Mouse (Mus musculus): ENCODE measurements around the gene Ube2z. TPM values are rescaled to one million over a fixed set of nuclear protein-coding genes. Genes with fewer than 3 reads are reported as not detected.

Gene Ube2z
- polyA plus RNA-seq, 1 experiment, result 23.0 TPM

- no peak overlapping the region for H3K27ac ChIP-seq (ENCODE audit: insufficient read depth, low read depth, low read length)
- peaks cover 3% of the 10 kb centered on the region; the same call in 1 of the 2 replicates for H3K4me1 ChIP-seq (ENCODE audit: control insufficient read depth, insufficient read depth, insufficient read length, low read length)
- no peaks in the 10 kb centered on the region for H3K27me3 ChIP-seq (ENCODE audit: control insufficient read depth, insufficient read depth, low read length)
- 18% methylated on average over 1 of the region's 1 CpGs for WGBS
- TF ChIP-seq POLR2A (IDR thresholded peaks at IDR 0.05; ENCODE audit: low read depth, low read length) (no peak), CTCF (IDR thresholded peaks at IDR 0.05; ENCODE audit: extremely low read depth, insufficient read length, insufficient replicate concordance, low read depth, low read length) (no peak)
- peaks cover 35% of the 10 kb centered on the region for H3K36me3 ChIP-seq (ENCODE audit: control insufficient read depth, insufficient read depth, low read length)
- no peak overlapping the region for H3K4me3 ChIP-seq (ENCODE audit: low read depth, low read length)
Measured at GRCm38 (mm10) chr11:96038560-96038959, 26.6 kb downstream of the Ube2z start.

- Histone ChIP-seq H3K4me3 (ENCODE audit: low read depth, low read length) (no peak overlapping the region), H3K27me3 (ENCODE audit: control insufficient read depth, insufficient read depth, low read length) (no peaks in the 10 kb centered on the region), H3K27ac (ENCODE audit: insufficient read depth, low read depth, low read length) (no peak overlapping the region), H3K4me1 (ENCODE audit: control insufficient read depth, insufficient read depth, insufficient read length, low read length) (peaks cover 3% of the 10 kb centered on the region; the same call in 1 of the 2 replicates), H3K36me3 (ENCODE audit: control insufficient read depth, insufficient read depth, low read length) (peaks cover 26% of the 10 kb centered on the region)
- WGBS, result 65% methylated on average over 5 of the region's 5 CpGs
- TF ChIP-seq CTCF (IDR thresholded peaks at IDR 0.05; ENCODE audit: extremely low read depth, insufficient read length, insufficient replicate concordance, low read depth, low read length), result no peak
- TF ChIP-seq POLR2A (IDR thresholded peaks at IDR 0.05; ENCODE audit: low read depth, low read length), result no peak
Measured at GRCm38 (mm10) chr11:96037499-96037898, 27.7 kb downstream of the Ube2z start.

GRCm38 (mm10) chr11:96035133-96035532 lies 30.1 kb downstream of the Ube2z start:
- no peaks in the 10 kb centered on the region for H3K27me3 ChIP-seq (ENCODE audit: control insufficient read depth, insufficient read depth, low read length)
- no peak for TF ChIP-seq POLR2A (IDR thresholded peaks at IDR 0.05; ENCODE audit: low read depth, low read length)
- TF ChIP-seq CTCF (IDR thresholded peaks at IDR 0.05; ENCODE audit: extremely low read depth, insufficient read length, insufficient replicate concordance, low read depth, low read length), result no peak
- no peak overlapping the region for H3K27ac ChIP-seq (ENCODE audit: insufficient read depth, low read depth, low read length)
- H3K4me3 ChIP-seq (ENCODE audit: low read depth, low read length), result peak overlapping the region; percentile 70
- 5% methylated on average over 6 of the region's 6 CpGs for WGBS
- H3K36me3 ChIP-seq (ENCODE audit: control insufficient read depth, insufficient read depth, low read length), result peaks cover 10% of the 10 kb centered on the region
- peaks cover 10% of the 10 kb centered on the region; the same call in 1 of the 2 replicates for H3K4me1 ChIP-seq (ENCODE audit: control insufficient read depth, insufficient read depth, insufficient read length, low read length)

GRCm38 (mm10) chr11:96034596-96035052 lies 30.6 kb downstream of the Ube2z start, which contains the start of gene Snf8:
Gene Snf8, plus strand, starts transcription at chr11:96034885.
- H3K27me3 ChIP-seq (ENCODE audit: control insufficient read depth, insufficient read depth, low read length), result no peaks in the 10 kb centered on the region
- WGBS, result under 1% methylated on average over 29 of the region's 29 CpGs
- peak within 1 kb of the TSS; percentile 70 for H3K4me3 ChIP-seq (ENCODE audit: low read depth, low read length)
- H3K27ac ChIP-seq (ENCODE audit: insufficient read depth, low read depth, low read length), result peak within 1 kb of the TSS; percentile 54
- peaks cover 10% of the 10 kb centered on the region for H3K36me3 ChIP-seq (ENCODE audit: control insufficient read depth, insufficient read depth, low read length)
- peaks cover 10% of the 10 kb centered on the region; the same call in 1 of the 2 replicates for H3K4me1 ChIP-seq (ENCODE audit: control insufficient read depth, insufficient read depth, insufficient read length, low read length)
- TF ChIP-seq CTCF (IDR thresholded peaks at IDR 0.05; ENCODE audit: extremely low read depth, insufficient read length, insufficient replicate concordance, low read depth, low read length) (no peak), POLR2A (IDR thresholded peaks at IDR 0.05; ENCODE audit: low read depth, low read length) (0 out of 2 replicates have a peak, but pooled peaks have one; percentile 41)

GRCm38 (mm10) chr11:96034116-96034515 lies 31.1 kb downstream of the Ube2z start:
- H3K27me3 ChIP-seq (ENCODE audit: control insufficient read depth, insufficient read depth, low read length), result no peaks in the 10 kb centered on the region
- H3K4me1 ChIP-seq (ENCODE audit: control insufficient read depth, insufficient read depth, insufficient read length, low read length), result peaks cover 10% of the 10 kb centered on the region; the same call in 1 of the 2 replicates
- peak overlapping the region; percentile 54; the same call in 1 of the 2 replicates for H3K27ac ChIP-seq (ENCODE audit: insufficient read depth, low read depth, low read length)
- H3K4me3 ChIP-seq (ENCODE audit: low read depth, low read length), result peak overlapping the region; percentile 70; the same call in 1 of the 2 replicates
- WGBS, result 37% methylated on average over 8 of the region's 8 CpGs
- peaks cover 7% of the 10 kb centered on the region; the same call in 1 of the 2 replicates for H3K36me3 ChIP-seq (ENCODE audit: control insufficient read depth, insufficient read depth, low read length)
- TF ChIP-seq POLR2A (IDR thresholded peaks at IDR 0.05; ENCODE audit: low read depth, low read length), result no peak
- TF ChIP-seq CTCF (IDR thresholded peaks at IDR 0.05; ENCODE audit: extremely low read depth, insufficient read length, insufficient replicate concordance, low read depth, low read length), result no peak

- Histone ChIP-seq H3K4me1 (ENCODE audit: control insufficient read depth, insufficient read depth, insufficient read length, low read length) (peaks cover 10% of the 10 kb centered on the region; the same call in 1 of the 2 replicates), H3K36me3 (ENCODE audit: control insufficient read depth, insufficient read depth, low read length) (peaks cover 5% of the 10 kb centered on the region; the same call in 1 of the 2 replicates), H3K27me3 (ENCODE audit: control insufficient read depth, insufficient read depth, low read length) (no peaks in the 10 kb centered on the region), H3K27ac (ENCODE audit: insufficient read depth, low read depth, low read length) (no peak overlapping the region), H3K4me3 (ENCODE audit: low read depth, low read length) (no peak overlapping the region)
- 94% methylated on average over 3 of the region's 3 CpGs for WGBS
- TF ChIP-seq CTCF (IDR thresholded peaks at IDR 0.05; ENCODE audit: extremely low read depth, insufficient read length, insufficient replicate concordance, low read depth, low read length) (no peak), POLR2A (IDR thresholded peaks at IDR 0.05; ENCODE audit: low read depth, low read length) (no peak)
Measured at GRCm38 (mm10) chr11:96033264-96033663, 31.9 kb downstream of the Ube2z start.

GRCm38 (mm10) chr11:96031701-96032100 lies 33.5 kb downstream of the Ube2z start:
- 86% methylated on average over 2 of the region's 2 CpGs for WGBS
- peak overlapping the region; percentile 93; the same call in 1 of the 2 replicates for H3K27ac ChIP-seq (ENCODE audit: insufficient read depth, low read depth, low read length)
- H3K27me3 ChIP-seq (ENCODE audit: control insufficient read depth, insufficient read depth, low read length), result no peaks in the 10 kb centered on the region
- TF ChIP-seq CTCF (IDR thresholded peaks at IDR 0.05; ENCODE audit: extremely low read depth, insufficient read length, insufficient replicate concordance, low read depth, low read length), result no peak
- TF ChIP-seq POLR2A (IDR thresholded peaks at IDR 0.05; ENCODE audit: low read depth, low read length), result no peak
- H3K36me3 ChIP-seq (ENCODE audit: control insufficient read depth, insufficient read depth, low read length), result no peaks in the 10 kb centered on the region
- no peak overlapping the region for H3K4me3 ChIP-seq (ENCODE audit: low read depth, low read length)
- peaks cover 10% of the 10 kb centered on the region; the same call in 1 of the 2 replicates for H3K4me1 ChIP-seq (ENCODE audit: control insufficient read depth, insufficient read depth, insufficient read length, low read length)

Data from small intestine, adult 2 months (tissue).